Mouse (Mus musculus) neural tube, embryonic 11.5 days (tissue): ENCODE data around the gene Ndufs6. TPM values are rescaled to one million over a fixed set of nuclear protein-coding genes. Genes with fewer than 3 reads are reported as not detected.

Experiments
- ATAC-seq: fragments of 200-750 bp; cut with Nextera tagmentation; 2 replicates; pipeline ENCODE4 v1.8.0; 2017; ENCODE audit warnings: moderate number of reproducible peaks, mild to moderate bottlenecking, moderate TSS enrichment, moderate library complexity; ENCODE audit not compliant: insufficient read depth, low FRiP score, low TSS enrichment
- DNase-seq: peaks from one replicate; pipeline ENCODE4 v3.0.0-alpha.2; 2015; ENCODE audit warnings: low spot score
- H3K27ac ChIP-seq: fragments of 300-500 bp; sonication (generic); 2 replicates; pipeline ENCODE4 v1.5.1; 2014; ENCODE audit warnings: low read depth, mild to moderate bottlenecking, low read length
- H3K27me3 ChIP-seq: fragments of 300-500 bp; sonication (generic); 2 replicates; pipeline ENCODE4 v1.6.1; 2014; ENCODE audit warnings: mild to moderate bottlenecking, low read length, mixed read lengths; ENCODE audit not compliant: control insufficient read depth, insufficient read depth
- H3K36me3 ChIP-seq: fragments of 300-500 bp; sonication (generic); 2 replicates; pipeline ENCODE4 v1.6.1; 2014; ENCODE audit warnings: mild to moderate bottlenecking, low read length, moderate library complexity, mixed read lengths; ENCODE audit not compliant: control insufficient read depth, insufficient read depth
- H3K4me1 ChIP-seq: fragments of 300-500 bp; sonication (generic); 2 replicates; pipeline ENCODE4 v1.6.1; 2014; ENCODE audit warnings: low read length, mixed read lengths; ENCODE audit not compliant: control insufficient read depth, insufficient read depth
- H3K4me2 ChIP-seq: fragments of 300-500 bp; sonication (generic); 2 replicates; pipeline ENCODE4 v1.6.1; 2014; ENCODE audit warnings: low read depth, mild to moderate bottlenecking, moderate library complexity
- H3K4me3 ChIP-seq: fragments of 300-500 bp; sonication (generic); 2 replicates; pipeline ENCODE4 v1.5.1; 2014; ENCODE audit warnings: low read depth, low read length
- H3K9ac ChIP-seq: fragments of 300-500 bp; sonication (generic); 2 replicates; pipeline ENCODE4 v1.6.1; 2014; ENCODE audit warnings: mild to moderate bottlenecking, low read length
- H3K9me3 ChIP-seq: fragments of 300-500 bp; sonication (generic); 2 replicates; pipeline ENCODE4 v1.6.1; 2016; ENCODE audit warnings: low read length; ENCODE audit not compliant: control insufficient read depth
- WGBS: fragments of 180-500 bp; shearing (Covaris S2); extraction: QIAGEN DNeasy Blood & Tissue Kit; methylation state at CpG from one replicate; pipeline ENCODE4 v1.1.7; 2014; 5-methylcytosine and 5-hydroxymethylcytosine counted together
- polyA plus RNA-seq: library from polyadenylated mRNA; unstranded; fragments of >200 nt; fragmentation: Nextera tagmentation; extraction: Ambion mirVana; gene quantifications from 2 replicates; pipeline ENCODE4 v1.2.1, GENCODE M21; 2014

Gene Ndufs6
- polyA plus RNA-seq, 1 experiment from 2014 or later, result 304 TPM

GRCm38 (mm10) chr13:73272794-73273282 is 55.5 kb downstream of the Ndufs6 start:
- DNase-seq (no peak), ATAC-seq (no peak)
- H3K9ac ChIP-seq, result no peak overlapping the region
- H3K4me2 ChIP-seq, result no peak overlapping the region
- no peaks in the 10 kb centered on the region for H3K36me3 ChIP-seq
- no peaks in the 10 kb centered on the region for H3K9me3 ChIP-seq
- H3K4me1 ChIP-seq, result peaks cover 6% of the 10 kb centered on the region; the same call in 1 of the 2 replicates
- H3K27me3 ChIP-seq, result peaks cover 65% of the 10 kb centered on the region
- no peak overlapping the region for H3K27ac ChIP-seq
- no peak overlapping the region for H3K4me3 ChIP-seq

DNA sequence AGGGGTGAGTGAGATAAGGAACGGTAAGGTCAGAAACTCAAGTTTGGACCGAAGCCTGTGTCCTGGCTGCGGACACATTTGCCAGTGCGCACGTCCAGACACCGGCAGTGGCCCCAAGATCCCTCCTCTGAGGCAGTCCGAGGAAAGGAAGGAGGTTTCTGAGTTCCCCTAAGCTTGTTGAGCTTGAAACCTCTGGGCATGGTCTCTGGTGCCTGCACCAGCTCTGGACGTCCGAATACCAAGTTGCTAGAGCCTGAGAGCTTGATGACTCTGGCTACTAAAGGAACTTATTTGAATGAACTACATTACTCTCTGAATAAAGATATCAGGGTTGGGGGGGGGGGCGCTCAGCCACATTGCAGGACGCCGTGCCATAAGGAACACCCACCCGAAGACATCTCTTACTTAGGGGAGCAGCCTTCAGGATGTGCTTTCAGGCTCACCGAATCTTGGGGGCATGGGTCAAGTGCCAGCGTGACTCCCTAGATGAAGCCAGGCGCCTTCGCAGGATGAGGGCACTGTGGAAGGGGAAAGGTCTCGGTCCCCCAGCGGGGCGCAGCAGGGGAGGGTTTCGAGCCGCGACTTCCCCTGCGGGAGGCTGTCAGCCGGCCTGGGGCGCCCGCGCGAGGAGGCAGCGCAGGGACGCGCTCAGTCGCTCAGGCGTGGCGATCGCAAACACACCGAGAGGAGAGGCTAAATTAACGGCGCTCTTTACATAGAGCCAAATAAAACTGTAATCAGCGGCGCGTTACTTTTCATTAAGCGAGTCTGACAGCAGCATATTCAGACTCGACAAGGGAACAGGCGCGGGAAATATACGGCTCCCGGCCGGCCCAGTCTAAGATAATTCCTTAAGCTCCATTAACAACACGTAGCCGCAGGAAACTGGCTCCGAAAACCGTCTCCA is 56.8 kb downstream of the Ndufs6 start:
- Histone ChIP-seq H3K36me3 (no peaks in the 10 kb centered on the region), H3K4me2 (peak overlapping the region; percentile 40), H3K9ac (no peak overlapping the region), H3K27me3 (peaks cover 77% of the 10 kb centered on the region), H3K4me1 (peaks cover 6% of the 10 kb centered on the region; the same call in 1 of the 2 replicates), H3K27ac (no peak overlapping the region), H3K9me3 (no peaks in the 10 kb centered on the region), H3K4me3 (peak overlapping the region; percentile 24)
- DNase-seq (peak; percentile 46), ATAC-seq (no peak; the same call in 1 of the 2 replicates)
- under 1% methylated on average over 53 of the region's 53 CpGs for WGBS

DNA sequence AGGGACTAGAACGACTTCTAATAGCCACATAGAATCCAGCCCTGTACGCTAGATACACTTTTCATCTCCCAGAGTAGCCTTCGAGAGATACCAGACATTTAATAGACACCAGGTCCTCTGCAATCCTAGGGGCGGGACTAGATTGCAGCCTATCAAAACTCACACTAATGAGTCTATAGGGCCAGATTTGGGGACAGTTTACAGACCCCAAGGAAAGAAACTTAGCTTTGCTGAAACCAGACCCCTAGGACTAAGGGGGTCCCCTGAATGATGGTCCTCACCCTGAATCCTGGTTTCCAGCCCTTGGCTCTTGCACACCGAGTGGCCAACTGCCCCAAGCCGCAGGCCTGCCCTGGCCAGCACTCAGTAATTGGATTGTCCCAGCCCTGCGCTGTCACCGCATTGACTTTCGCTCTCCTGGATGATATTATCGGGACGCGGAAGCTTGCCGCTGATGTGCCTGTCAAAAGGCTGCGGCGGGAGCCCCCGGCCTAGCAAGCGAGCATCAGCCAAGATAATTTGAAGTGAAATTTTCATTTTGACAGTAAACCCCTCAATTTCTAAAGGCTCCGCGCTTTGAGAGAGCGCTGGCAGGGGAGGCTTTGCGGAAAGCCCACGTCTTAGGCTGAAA is 57.8 kb downstream of the Ndufs6 start:
- H3K4me1 ChIP-seq, result peaks cover 6% of the 10 kb centered on the region; the same call in 1 of the 2 replicates
- ATAC-seq, result no peak
- H3K4me3 ChIP-seq, result no peak overlapping the region
- 6% methylated on average over 22 of the region's 22 CpGs for WGBS
- H3K9ac ChIP-seq, result no peak overlapping the region
- H3K36me3 ChIP-seq, result no peaks in the 10 kb centered on the region
- peaks cover 87% of the 10 kb centered on the region for H3K27me3 ChIP-seq
- no peaks in the 10 kb centered on the region for H3K9me3 ChIP-seq
- DNase-seq, result peak; percentile 49
- H3K27ac ChIP-seq, result no peak overlapping the region
- H3K4me2 ChIP-seq, result peak overlapping the region; percentile 40

DNA sequence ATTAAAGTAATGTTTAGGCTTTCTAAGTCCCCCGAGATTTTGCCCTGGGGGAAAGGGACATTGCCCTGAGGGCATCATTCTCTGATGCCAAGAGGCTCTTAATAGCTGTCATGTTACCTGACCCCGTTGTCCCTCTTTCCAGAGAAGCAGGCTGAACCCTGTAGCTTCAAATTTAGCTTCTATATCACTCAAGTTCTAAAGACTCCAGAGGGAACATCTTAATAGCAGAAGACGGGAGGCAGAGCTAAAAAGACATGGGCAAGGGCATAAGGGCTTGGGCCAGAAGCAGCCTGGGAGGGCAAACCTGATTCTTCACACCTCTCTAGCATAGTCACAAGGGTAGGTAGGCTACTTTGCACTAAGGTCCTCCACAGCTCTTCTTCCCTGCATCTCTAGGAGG is 58.5 kb downstream of the Ndufs6 start:
- WGBS, result 9% methylated on average over 3 of the region's 3 CpGs
- no peak overlapping the region for H3K4me2 ChIP-seq
- H3K27me3 ChIP-seq, result peaks cover 93% of the 10 kb centered on the region
- H3K4me3 ChIP-seq, result no peak overlapping the region
- no peaks in the 10 kb centered on the region for H3K9me3 ChIP-seq
- H3K4me1 ChIP-seq, result peaks cover 6% of the 10 kb centered on the region; the same call in 1 of the 2 replicates
- ATAC-seq (no peak), DNase-seq (no peak)
- no peaks in the 10 kb centered on the region for H3K36me3 ChIP-seq
- H3K9ac ChIP-seq, result no peak overlapping the region
- H3K27ac ChIP-seq, result no peak overlapping the region

Other genes with a start within 250 kb of the Ndufs6 start
- 2.2 and 2.6 TPM in 2 replicates for gene Irx4, start 68.1 kb downstream of the Ndufs6 start, polyA plus RNA-seq
- 106 and 108 TPM in 2 replicates for gene Mrpl36, start within 50 bp of the Ndufs6 start, polyA plus RNA-seq
- 46.0 and 49.8 TPM in 2 replicates for gene Lpcat1, start 138.7 kb upstream of the Ndufs6 start, polyA plus RNA-seq
- gene Slc6a3, start 208.2 kb upstream of the Ndufs6 start, polyA plus RNA-seq, result 0.20 TPM in 1 of 2 replicates, not detected in the other